Mouse (Mus musculus) intestine, embryonic 14.5 days (tissue): ENCODE data around the gene Pnliprp2. TPM values are rescaled to one million over a fixed set of nuclear protein-coding genes. Genes with fewer than 3 reads are reported as not detected.

Source experiments
- polyA plus RNA-seq: library from polyadenylated mRNA; unstranded; fragments of >200 nt; fragmentation: Nextera tagmentation; extraction: Ambion mirVana; gene quantifications from 2 replicates; pipeline ENCODE4 v1.2.1, GENCODE M21; 2014

Gene Pnliprp2
- polyA plus RNA-seq, 1 experiment from 2014 or later: 4.4 TPM

Other genes starting within 250 kb of the Pnliprp2 start
- not detected in 2 replicates for gene Ccdc172, start 247.7 kb upstream of the Pnliprp2 start, polyA plus RNA-seq
- gene Pnlip, start 107.2 kb upstream of the Pnliprp2 start, polyA plus RNA-seq: 0.23 TPM in 1 of 2 replicates, not detected in the other
- 2.1 and 471 TPM in 2 replicates for gene Pnliprp1, start 30.8 kb upstream of the Pnliprp2 start, polyA plus RNA-seq
- not detected in 2 replicates for gene 1700019N19Rik, start 34.7 kb downstream of the Pnliprp2 start, polyA plus RNA-seq
- gene Eno4, start 183.7 kb downstream of the Pnliprp2 start, polyA plus RNA-seq: 0.23 TPM in 2 replicates
- 4.8 and 5.6 TPM in 2 replicates for gene Hspa12a, start 183.9 kb downstream of the Pnliprp2 start, polyA plus RNA-seq